Mouse (Mus musculus): ENCODE measurements around the gene Gli3.

- TF ChIP-seq CTCF (IDR thresholded peaks at IDR 0.05; ENCODE audit: low read depth, low read length) (no peak), TAL1 (conservative IDR thresholded peaks at IDR 0.05; ENCODE audit: low read depth, low read length) (no peak), GATA2 (IDR thresholded peaks at IDR 0.05; ENCODE audit: borderline replicate concordance, low read depth, low read length) (no peak), GATA1 (IDR thresholded peaks at IDR 0.05; ENCODE audit: borderline replicate concordance, low read length) (no peak), POLR2AphosphoS5 (IDR thresholded peaks at IDR 0.05; ENCODE audit: insufficient replicate concordance, low read depth, low read length) (no peak)
These were observed 296.8 kb downstream of the Gli3 start for GRCm38 (mm10) chr13:15759633-15760441.
